Mouse (Mus musculus) hindbrain, embryonic 11.5 days (tissue): ENCODE measurements around the gene Isg20l2. TPM values are rescaled to one million over a fixed set of nuclear protein-coding genes. Genes with fewer than 3 reads are reported as not detected.
"Not testable (repeated sequence)": the region's sequence is repeated elsewhere in the genome, so short reads cannot be mapped to it uniquely, and the experiment has no call there.

Source experiments
- ATAC-seq: fragments of 200-750 bp; cut with Nextera tagmentation; 2 replicates; pipeline ENCODE4 v1.8.0; 2017; ENCODE audit warnings: mild to moderate bottlenecking, moderate TSS enrichment, moderate library complexity; ENCODE audit not compliant: low FRiP score
- DNase-seq: peaks from one replicate; pipeline ENCODE4 v3.0.0-alpha.2; 2015; ENCODE audit warnings: low spot score
- H3K27ac ChIP-seq: fragments of 300-500 bp; sonication (generic); 2 replicates; pipeline ENCODE4 v1.5.1; 2014; ENCODE audit warnings: mild to moderate bottlenecking, low read depth, low read length
- H3K27me3 ChIP-seq: fragments of 300-500 bp; sonication (generic); 2 replicates; pipeline ENCODE4 v1.6.1; 2014; ENCODE audit warnings: mild to moderate bottlenecking, low read length, moderate library complexity, mixed read lengths; ENCODE audit not compliant: control insufficient read depth, insufficient read depth
- H3K36me3 ChIP-seq: fragments of 300-500 bp; sonication (generic); 2 replicates; pipeline ENCODE4 v1.6.1; 2014; ENCODE audit warnings: mild to moderate bottlenecking, low read length, moderate library complexity, mixed read lengths; ENCODE audit not compliant: control insufficient read depth, insufficient read depth
- H3K4me1 ChIP-seq: fragments of 300-500 bp; sonication (generic); replicated peaks from 2 replicates; pipeline ENCODE4 v1.6.1; 2014; ENCODE audit warnings: low read length, mixed read lengths; ENCODE audit not compliant: control insufficient read depth, insufficient read depth
- H3K4me2 ChIP-seq: fragments of 300-500 bp; sonication (generic); replicated peaks from 2 replicates; pipeline ENCODE4 v1.6.1; 2014; ENCODE audit warnings: mild to moderate bottlenecking, low read depth, low read length
- H3K4me3 ChIP-seq: fragments of 300-500 bp; sonication (generic); 2 replicates; pipeline ENCODE4 v1.5.1; 2014; ENCODE audit warnings: low read depth, low read length
- H3K9ac ChIP-seq: fragments of 300-500 bp; sonication (generic); 2 replicates; pipeline ENCODE4 v1.6.1; 2014; ENCODE audit warnings: low read depth, low read length
- H3K9me3 ChIP-seq: fragments of 300-500 bp; sonication (generic); 2 replicates; pipeline ENCODE4 v1.6.1; 2016; ENCODE audit warnings: low read length; ENCODE audit not compliant: control insufficient read depth
- WGBS: fragments of 180-500 bp; shearing (Covaris S2); extraction: QIAGEN DNeasy Blood & Tissue Kit; methylation state at CpG from one replicate; pipeline ENCODE4 v1.1.7; 2014; 5-methylcytosine and 5-hydroxymethylcytosine counted together
- polyA plus RNA-seq: library from polyadenylated mRNA; unstranded; fragments of >200 nt; fragmentation: Nextera tagmentation; extraction: Ambion mirVana; gene quantifications from 2 replicates; pipeline ENCODE4 v1.2.1, GENCODE M21; 2014

Gene Isg20l2
- polyA plus RNA-seq, 1 experiment from 2014 or later: 42.5 TPM

DNA sequence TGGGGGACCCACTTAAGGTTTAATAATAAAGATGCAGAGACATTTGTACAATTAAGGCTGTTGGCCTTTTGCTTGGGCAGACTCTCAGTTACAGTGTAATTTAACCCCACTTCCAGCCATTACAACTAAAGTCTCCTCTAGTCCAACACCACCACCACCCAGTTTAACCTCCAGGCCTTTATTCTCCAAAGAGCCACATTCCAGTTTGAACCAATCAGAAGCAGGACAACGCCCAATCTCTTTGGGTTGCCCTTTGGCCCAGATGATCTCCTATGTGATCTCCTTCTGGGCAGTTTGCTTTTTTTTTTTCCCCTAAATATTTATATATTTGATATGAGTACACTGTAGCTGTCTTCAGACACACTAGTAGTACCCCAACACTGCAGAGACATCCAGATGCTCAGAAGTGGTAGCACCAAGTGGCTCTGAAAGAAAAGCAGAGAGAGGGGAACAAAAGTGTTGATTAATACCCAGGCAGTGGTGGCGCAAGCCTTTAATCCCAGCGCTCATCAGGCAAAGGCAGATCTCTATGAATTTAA is 36.7 kb upstream of the Isg20l2 start:
- WGBS: 74% methylated on average over 3 of the region's 3 CpGs
- no peaks in the 10 kb centered on the region for H3K4me1 ChIP-seq
- H3K9me3 ChIP-seq: no peaks in the 10 kb centered on the region
- H3K27me3 ChIP-seq: no peaks in the 10 kb centered on the region
- no peak overlapping the region for H3K4me3 ChIP-seq
- H3K27ac ChIP-seq: no peak overlapping the region
- H3K36me3 ChIP-seq: no peaks in the 10 kb centered on the region
- H3K9ac ChIP-seq: no peak overlapping the region
- H3K4me2 ChIP-seq: no peak overlapping the region
- no peak for ATAC-seq
- no peak for DNase-seq

DNA sequence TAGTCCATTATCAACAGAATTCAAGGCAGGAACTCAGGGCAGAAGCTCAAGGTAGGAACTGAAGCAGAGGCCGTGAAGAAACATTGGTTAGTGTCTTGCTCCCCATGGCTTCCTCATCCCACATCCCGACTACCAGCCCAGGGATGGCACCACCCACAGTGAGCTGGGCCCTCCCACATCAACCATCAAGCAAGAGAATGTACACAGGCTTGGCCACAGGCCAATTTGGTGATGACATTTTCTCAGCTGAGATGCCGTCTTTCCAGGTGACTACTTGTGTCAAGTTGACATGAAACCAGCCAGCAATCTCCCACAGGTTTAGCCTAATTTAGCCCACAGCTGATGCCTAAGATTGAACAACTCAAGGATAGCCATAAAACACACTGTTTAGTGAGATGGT is 30.8 kb upstream of the Isg20l2 start:
- H3K4me3 ChIP-seq: no peak overlapping the region
- no peaks in the 10 kb centered on the region for H3K36me3 ChIP-seq
- H3K4me2 ChIP-seq: no peak overlapping the region
- DNase-seq (no peak), ATAC-seq (no peak)
- WGBS: 74% methylated on average over 3 of the region's 3 CpGs
- no peaks in the 10 kb centered on the region for H3K27me3 ChIP-seq
- H3K4me1 ChIP-seq: no peaks in the 10 kb centered on the region
- no peaks in the 10 kb centered on the region for H3K9me3 ChIP-seq
- no peak overlapping the region for H3K27ac ChIP-seq
- no peak overlapping the region for H3K9ac ChIP-seq

DNA sequence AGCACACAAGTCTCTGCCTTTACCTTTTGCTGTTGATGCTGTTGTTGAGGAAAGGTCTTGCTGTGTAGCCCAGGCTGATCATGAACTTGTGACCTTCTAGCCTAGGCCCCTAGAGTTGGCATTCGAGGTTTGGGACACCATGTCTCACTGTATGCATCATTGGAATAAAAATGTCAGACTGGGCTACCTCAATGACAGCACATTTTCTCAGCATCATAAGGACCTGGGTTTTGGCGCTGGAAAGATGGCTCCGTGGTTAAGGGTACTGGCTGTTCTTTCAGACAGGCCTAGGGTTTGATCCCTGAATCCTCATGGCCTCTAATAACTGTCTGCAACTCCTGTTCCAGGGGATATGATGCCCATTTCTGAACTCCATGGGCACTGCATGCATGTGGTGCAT is 30.3 kb upstream of the Isg20l2 start:
- H3K27ac ChIP-seq: no peak overlapping the region
- no peaks in the 10 kb centered on the region for H3K4me1 ChIP-seq
- DNase-seq (no peak), ATAC-seq (no peak)
- H3K4me2 ChIP-seq: no peak overlapping the region
- H3K9ac ChIP-seq: no peak overlapping the region
- no peaks in the 10 kb centered on the region for H3K36me3 ChIP-seq
- H3K9me3 ChIP-seq: no peaks in the 10 kb centered on the region
- no peaks in the 10 kb centered on the region for H3K27me3 ChIP-seq
- WGBS: 78% methylated on average over 3 of the region's 3 CpGs
- no peak overlapping the region for H3K4me3 ChIP-seq

DNA sequence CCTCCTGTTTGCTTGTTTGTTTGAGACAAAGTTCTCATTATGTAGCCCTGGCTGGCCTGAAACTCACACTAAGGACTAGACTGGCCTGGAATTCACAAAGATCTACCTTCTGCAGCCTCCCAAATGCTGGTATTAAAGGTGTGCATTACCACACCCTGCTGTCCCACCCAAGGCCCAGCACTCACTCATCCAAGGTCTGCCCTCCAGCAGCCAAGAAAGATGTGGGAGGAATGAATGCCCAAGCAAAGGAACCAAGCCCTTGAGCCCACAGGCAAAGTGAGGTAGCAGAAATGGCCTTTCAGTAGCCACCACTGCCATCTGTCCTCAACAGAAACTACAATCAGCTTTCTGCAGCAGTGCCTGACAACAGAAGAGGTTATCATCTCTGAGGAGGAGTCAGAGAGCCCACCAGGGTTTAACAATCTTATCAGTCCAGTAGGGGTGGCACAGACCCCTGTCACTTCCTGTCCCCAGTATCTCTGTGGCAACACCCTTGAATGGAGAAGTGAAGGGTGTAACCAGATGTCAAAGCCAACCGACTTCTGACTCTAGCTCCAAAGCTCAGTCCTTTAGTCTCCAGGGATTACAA is 29.0 kb upstream of the Isg20l2 start:
- WGBS: 52% methylated on average over 1 of the region's 1 CpGs
- no peak for DNase-seq
- Histone ChIP-seq H3K36me3 (no peaks in the 10 kb centered on the region), H3K4me1 (no peaks in the 10 kb centered on the region), H3K9me3 (no peaks in the 10 kb centered on the region), H3K27ac (no peak overlapping the region), H3K4me3 (no peak overlapping the region; the same call in 1 of the 2 replicates), H3K9ac (no peak overlapping the region), H3K4me2 (no peak overlapping the region), H3K27me3 (no peaks in the 10 kb centered on the region)
- ATAC-seq: no peak

DNA sequence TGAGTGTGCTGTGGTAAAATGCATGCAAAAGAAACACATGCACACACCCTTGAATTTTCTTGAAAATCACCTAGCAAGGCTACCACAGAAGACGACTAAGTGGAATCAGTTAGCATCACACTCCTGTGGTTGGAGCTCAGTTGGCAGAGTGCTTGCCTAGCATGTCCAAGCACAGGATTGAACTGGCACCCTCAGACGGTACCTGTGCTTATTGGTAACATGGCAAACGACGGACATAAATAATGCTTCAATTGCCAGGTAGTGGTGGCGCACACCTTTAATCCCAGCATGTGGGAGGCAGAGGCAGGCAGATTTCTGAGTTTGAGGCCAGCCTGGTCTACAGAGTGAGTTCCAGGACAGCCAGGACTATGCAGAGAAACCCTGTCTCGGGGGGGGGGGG is 28.2 kb upstream of the Isg20l2 start:
- H3K4me3 ChIP-seq, H3K4me1 ChIP-seq, ATAC-seq, DNase-seq, H3K9me3 ChIP-seq, H3K4me2 ChIP-seq, H3K36me3 ChIP-seq, H3K27me3 ChIP-seq, H3K9ac ChIP-seq, H3K27ac ChIP-seq: not testable (repeated sequence)
- 91% methylated on average over 5 of the region's 6 CpGs for WGBS

DNA sequence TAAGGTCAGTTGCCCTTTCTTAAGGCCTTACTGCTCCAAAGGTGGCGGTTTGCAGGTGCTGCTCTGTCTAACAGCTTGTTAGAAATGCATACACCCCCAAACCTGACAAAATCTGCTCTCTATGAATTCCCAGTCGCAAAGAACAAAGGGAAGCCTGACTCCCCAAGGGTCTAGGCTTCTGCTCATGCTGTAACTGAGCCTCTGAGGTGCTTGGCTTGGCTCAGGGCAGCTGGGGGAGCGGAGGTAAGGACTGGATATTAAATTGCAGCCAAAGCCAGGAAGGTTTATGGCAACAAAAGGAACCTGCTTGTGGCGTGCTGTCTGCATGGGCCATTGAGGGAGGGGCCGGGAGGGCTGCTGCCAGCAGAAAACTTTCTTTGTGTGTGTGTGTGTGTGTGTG is 26.3 kb upstream of the Isg20l2 start:
- no peaks in the 10 kb centered on the region for H3K36me3 ChIP-seq
- no peaks in the 10 kb centered on the region for H3K9me3 ChIP-seq
- no peak overlapping the region for H3K9ac ChIP-seq
- H3K27me3 ChIP-seq: no peaks in the 10 kb centered on the region
- no peak overlapping the region for H3K4me3 ChIP-seq
- ATAC-seq (no peak), DNase-seq (no peak)
- peaks cover 5% of the 10 kb centered on the region for H3K4me1 ChIP-seq
- H3K27ac ChIP-seq: no peak overlapping the region
- WGBS: 53% methylated on average over 5 of the region's 5 CpGs
- H3K4me2 ChIP-seq: no peak overlapping the region

DNA sequence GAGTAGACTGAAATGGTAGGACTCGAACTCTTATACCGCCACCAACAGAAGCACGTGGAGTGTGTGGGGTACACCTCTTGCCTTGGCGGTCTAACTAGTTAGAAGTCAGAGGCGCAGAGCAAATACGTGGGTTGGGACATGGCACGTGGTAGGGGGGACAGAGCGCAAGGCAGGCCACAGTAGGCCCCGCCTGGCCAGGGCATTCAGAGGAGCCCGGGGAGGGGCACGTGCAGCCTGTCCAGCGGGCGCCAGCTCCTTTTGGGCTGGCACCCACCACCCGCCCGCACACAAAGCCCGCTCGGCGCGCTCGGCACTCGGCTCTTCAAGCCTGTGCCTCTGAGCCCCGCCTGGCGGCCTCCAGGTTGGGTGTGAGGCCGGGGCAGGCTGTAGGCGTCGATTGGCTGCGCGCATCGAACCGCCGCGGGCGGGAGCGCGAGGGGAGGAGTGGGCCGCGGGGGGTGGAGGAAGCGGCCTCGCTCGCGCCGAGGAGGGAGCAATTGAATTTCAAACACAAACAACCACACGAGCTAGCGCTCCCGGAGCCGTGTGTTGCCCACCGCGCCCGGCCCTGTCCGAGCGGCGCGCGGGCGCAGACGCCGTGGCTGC is 24.1 kb upstream of the Isg20l2 start, which contains the start of gene Hdgf:
Hdgf (plus strand) TSS at position 442 of the 606 bp plus-strand sequence.
- Histone ChIP-seq H3K27me3 (no peaks in the 10 kb centered on the region), H3K27ac (peak within 1 kb of the TSS; percentile 94), H3K9ac (peak within 1 kb of the TSS; percentile 94), H3K4me2 (peak within 1 kb of the TSS; percentile 88), H3K9me3 (no peaks in the 10 kb centered on the region), H3K4me3 (peak within 1 kb of the TSS; percentile 79), H3K36me3 (no peaks in the 10 kb centered on the region), H3K4me1 (peaks cover 14% of the 10 kb centered on the region)
- WGBS: 2% methylated on average over 56 of the region's 57 CpGs
- DNase-seq (peak; percentile 97), ATAC-seq (peak; percentile 93)

DNA sequence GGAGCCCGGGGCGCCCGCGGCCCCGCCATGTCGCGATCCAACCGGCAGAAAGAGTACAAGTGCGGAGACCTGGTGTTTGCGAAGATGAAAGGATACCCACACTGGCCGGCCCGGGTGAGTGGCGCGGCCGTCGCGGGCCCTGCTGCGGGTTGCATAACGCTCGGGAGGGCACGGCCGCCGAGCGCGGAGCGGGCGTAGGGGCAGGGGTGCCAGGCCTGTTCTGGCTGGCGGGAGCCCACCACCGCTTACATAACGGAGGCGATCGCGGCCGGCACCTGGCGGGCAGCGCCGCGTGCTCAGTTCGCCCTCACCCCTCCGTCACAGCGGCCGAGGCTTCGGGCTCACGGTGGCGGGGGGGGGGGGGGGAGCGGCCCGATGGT is 23.5 kb upstream of the Isg20l2 start:
- DNase-seq (no peak), ATAC-seq (peak; percentile 28; the same call in 1 of the 2 replicates)
- H3K4me3 ChIP-seq: peak overlapping the region; percentile 79
- H3K36me3 ChIP-seq: no peaks in the 10 kb centered on the region
- H3K9me3 ChIP-seq: no peaks in the 10 kb centered on the region
- H3K27me3 ChIP-seq: no peaks in the 10 kb centered on the region
- WGBS: 1% methylated on average over 26 of the region's 47 CpGs
- H3K27ac ChIP-seq: peak overlapping the region; percentile 94
- H3K4me1 ChIP-seq: peaks cover 17% of the 10 kb centered on the region
- peak overlapping the region; percentile 94 for H3K9ac ChIP-seq
- peak overlapping the region; percentile 88 for H3K4me2 ChIP-seq
